8 mouse cellular contexts compared by ENCODE assay signal in the genomic region with DNA sequence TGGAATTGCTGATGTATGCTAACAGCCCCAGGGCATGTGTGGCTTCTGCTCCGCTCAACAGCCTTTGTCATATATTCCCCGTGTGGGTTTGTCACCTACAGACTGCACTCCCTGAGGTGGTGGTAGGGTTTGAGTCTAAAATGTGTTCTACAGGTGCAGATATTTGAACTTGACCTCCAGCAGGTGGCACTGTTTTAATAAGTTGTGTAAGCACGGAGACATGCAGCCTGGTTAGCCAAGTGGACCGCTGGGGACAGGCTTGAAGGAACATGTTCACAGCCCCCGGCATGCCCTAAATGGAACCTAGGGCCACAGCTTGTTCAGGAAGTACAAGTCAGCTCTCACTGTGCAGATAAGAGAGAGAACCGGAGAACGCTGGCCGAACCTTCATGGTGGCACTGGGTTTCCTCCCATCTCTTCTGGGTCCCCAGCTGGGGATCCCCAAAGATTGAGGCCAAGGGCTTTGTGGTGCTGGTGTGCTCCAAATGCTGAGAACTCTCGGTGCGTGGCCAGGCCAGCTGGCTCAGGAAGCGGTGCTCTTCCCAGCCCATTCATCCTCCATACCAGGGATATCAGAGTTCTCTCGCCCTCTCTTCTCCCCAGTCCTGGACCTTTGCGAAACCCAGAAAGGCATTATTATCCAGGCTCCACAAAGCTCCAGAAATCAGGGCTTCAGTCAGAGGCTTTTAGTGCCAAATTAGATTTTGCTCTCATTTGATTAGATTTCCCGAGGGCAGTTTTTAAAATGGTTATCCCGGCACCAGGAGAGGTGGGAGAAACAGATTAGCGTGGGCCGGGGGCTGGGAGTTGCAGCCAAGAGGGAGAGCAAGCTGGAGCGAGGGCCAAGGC. TPM values are rescaled to one million over a fixed set of nuclear protein-coding genes. Genes with fewer than 3 reads are reported as not detected.
DNase-seq lines count a peak whose midpoint lies in the region.

No protein-coding gene starts in this region.

- no peaks in the 10 kb centered on the region for H3K27me3 ChIP-seq in hindbrain, embryonic 10.5 days (ENCODE audit: insufficient read depth, poor library complexity, severe bottlenecking)

- H3K36me3 ChIP-seq in hindbrain, embryonic 10.5 days, result peaks cover 68% of the 10 kb centered on the region

- intact Hi-C loops in left cerebral cortex, postnatal 36 days (cut with DNase I), result no loop called here

- H3K4me1 ChIP-seq in hindbrain, embryonic 10.5 days (replicated peaks), result peaks cover 38% of the 10 kb centered on the region

- H3K4me3 ChIP-seq in hindbrain, embryonic 10.5 days, result no peak overlapping the region

- H3K9me3 ChIP-seq in hindbrain, embryonic 10.5 days, result no peaks in the 10 kb centered on the region

- H3K27ac ChIP-seq in hindbrain, embryonic 10.5 days, result 0 out of 2 replicates have a peak overlapping the region, but pooled peaks have one; percentile 29

- WGBS in hindbrain, embryonic 10.5 days, result 86% methylated on average over 18 of the region's 18 CpGs

- peak; percentile 45 to 50 for DNase-seq in cerebellum, postnatal 14 days
- no peak for DNase-seq in cerebellum, adult 9-10 months
- peak; percentile 46 for DNase-seq in urinary bladder, postnatal 14 days (ENCODE audit: low spot score)
- DNase-seq in urinary bladder, postnatal 36 days (ENCODE audit: low spot score in 2 of 2), result no peak
- peak; percentile 43 for DNase-seq in hindbrain, embryonic 10.5 days (ENCODE audit: low spot score)
- peak; percentile 50 for DNase-seq in lung, postnatal 25 days (ENCODE audit: low spot score)
- no peak for DNase-seq in T-cell, adult 2 months (ENCODE audit: low spot score)
- no peak for DNase-seq in left cerebral cortex, postnatal 36 days (ENCODE audit: low spot score in 2 of 2)

RNA-seq across cellular contexts. Expression of a gene that starts 57.8 kb away (rescaled TPM):
- 83.8 and 87.8 TPM in 2 replicates for polyA plus RNA-seq in hindbrain, embryonic 10.5 days (2016; fragmentation: Nextera tagmentation; extraction: Ambion mirVana)
- 100 to 1,000 TPM in 1 of 2 experiments, 10 to 100 TPM in 1; 95.9 to 119 TPM for total RNA-seq in left cerebral cortex, postnatal 36 days (2021)

Comparison
In these comparisons a context has a peak if more than half of its experiments do, and no peak if none do; other contexts are left out.
1. DNase-seq: peak in cerebellum, postnatal 14 days (2 of 2), urinary bladder, postnatal 14 days (single experiment), hindbrain, embryonic 10.5 days (single experiment) and lung, postnatal 25 days (single experiment); none in cerebellum, adult 9-10 months (single experiment), urinary bladder, postnatal 36 days (0 of 2), T-cell, adult 2 months (single experiment) and left cerebral cortex, postnatal 36 days (0 of 2).